Mouse (Mus musculus) olfactory bulb, adult 2 months (tissue): ENCODE measurements at regions not wholly inside any gene's neighbourhood (a gene's known extent, or its start where the extent isn't known, plus 50 kb on each side); places are given as distances from the start of the nearest gene placed in this dataset.

Experiments used
- H3K27ac ChIP-seq: fragments of 200-500 bp; 2 replicates; pipeline ENCODE4 v1.5.1; 2012; ENCODE audit warnings: low read depth, low read length; ENCODE audit not compliant: insufficient read depth
- H3K4me1 ChIP-seq: fragments of 200-500 bp; 2 replicates; pipeline ENCODE4 v1.6.1; 2012; ENCODE audit warnings: low read length; ENCODE audit not compliant: control insufficient read depth, insufficient read depth
- H3K4me3 ChIP-seq: fragments of 200-500 bp; 2 replicates; pipeline ENCODE4 v1.5.1; 2012; ENCODE audit warnings: mild to moderate bottlenecking, low read depth, low read length, moderate library complexity; ENCODE audit not compliant: insufficient read depth
- CTCF ChIP-seq: fragments of 200-500 bp; IDR thresholded peaks from 2 replicates; pipeline ENCODE4 v1.5.1; 2012; ENCODE audit warnings: low read depth, mild to moderate bottlenecking, low read length, moderate library complexity; ENCODE audit not compliant: insufficient read depth
- POLR2A ChIP-seq: fragments of 200-500 bp; IDR thresholded peaks from 2 replicates; pipeline ENCODE4 v1.6.1; 2012; ENCODE audit warnings: mild to moderate bottlenecking, low read depth, low read length, moderate library complexity; ENCODE audit not compliant: insufficient read depth
- WGBS: fragments of 180-500 bp; shearing (Covaris S2); methylation state at CpG from one replicate; pipeline ENCODE4 v1.1.7; 2018; 5-methylcytosine and 5-hydroxymethylcytosine counted together

- no peak for TF ChIP-seq POLR2A
- no peak for TF ChIP-seq CTCF
- Histone ChIP-seq H3K27ac (no peak overlapping the region), H3K4me1 (no peaks in the 10 kb centered on the region), H3K4me3 (no peak overlapping the region)
- 95% methylated on average over 3 of the region's 3 CpGs for WGBS
Measured at GRCm38 (mm10) chr10:91594891-91595290, 413.8 kb upstream of the Tmpo start.

GRCm38 (mm10) chr10:91593378-91593777 is 412.3 kb upstream of the Tmpo start:
- no peak for TF ChIP-seq POLR2A
- TF ChIP-seq CTCF = no peak
- Histone ChIP-seq H3K27ac (no peak overlapping the region), H3K4me3 (no peak overlapping the region), H3K4me1 (no peaks in the 10 kb centered on the region)
- 91% methylated on average over 2 of the region's 2 CpGs for WGBS

- TF ChIP-seq POLR2A (no peak), CTCF (no peak)
- H3K4me1 ChIP-seq = no peaks in the 10 kb centered on the region
- no peak overlapping the region for H3K27ac ChIP-seq
- no peak overlapping the region for H3K4me3 ChIP-seq
- 84% methylated on average over 10 of the region's 10 CpGs for WGBS
Measured at GRCm38 (mm10) chr10:91591845-91592244, 410.7 kb upstream of the Tmpo start.

- Histone ChIP-seq H3K4me3 (no peak overlapping the region), H3K4me1 (no peaks in the 10 kb centered on the region), H3K27ac (no peak overlapping the region)
- TF ChIP-seq POLR2A (no peak), CTCF (no peak)
- WGBS = 68% methylated on average over 3 of the region's 3 CpGs
Measured at GRCm38 (mm10) chr10:91591398-91591811, 410.3 kb upstream of the Tmpo start.

- no peak for TF ChIP-seq CTCF
- no peak for TF ChIP-seq POLR2A
- no peaks in the 10 kb centered on the region; the same call in 1 of the 2 replicates for H3K4me1 ChIP-seq
- no peak overlapping the region for H3K4me3 ChIP-seq
- no peak overlapping the region for H3K27ac ChIP-seq
- 95% methylated on average over 3 of the region's 3 CpGs for WGBS
Measured at GRCm38 (mm10) chr10:91583204-91583603, 402.1 kb upstream of the Tmpo start.

GRCm38 (mm10) chr10:91580959-91581358 is 399.8 kb upstream of the Tmpo start:
- no peak overlapping the region for H3K27ac ChIP-seq
- WGBS = 30% methylated on average over 11 of the region's 11 CpGs
- no peak for TF ChIP-seq POLR2A
- TF ChIP-seq CTCF = no peak
- no peak overlapping the region for H3K4me3 ChIP-seq
- H3K4me1 ChIP-seq = no peaks in the 10 kb centered on the region; the same call in 1 of the 2 replicates

GRCm38 (mm10) chr10:91575323-91576064 is 394.4 kb upstream of the Tmpo start:
- H3K27ac ChIP-seq = no peak overlapping the region
- WGBS = 34% methylated on average over 17 of the region's 17 CpGs

GRCm38 (mm10) chr10:91572796-91573195 is 391.7 kb upstream of the Tmpo start:
- Histone ChIP-seq H3K27ac (no peak overlapping the region), H3K4me3 (no peak overlapping the region), H3K4me1 (peaks cover 6% of the 10 kb centered on the region; the same call in 1 of the 2 replicates)
- TF ChIP-seq POLR2A = no peak
- TF ChIP-seq CTCF = no peak
- 82% methylated on average over 7 of the region's 7 CpGs for WGBS

More at GRCm38 (mm10) chr10:91575323-91576064, 394.4 kb upstream of the Tmpo start:
- no peak for TF ChIP-seq CTCF
- TF ChIP-seq POLR2A = no peak
- H3K4me1 ChIP-seq = peaks cover 6% of the 10 kb centered on the region
- no peak overlapping the region for H3K4me3 ChIP-seq

- H3K4me1 ChIP-seq = no peaks in the 10 kb centered on the region
- H3K27ac ChIP-seq = no peak overlapping the region
- no peak for TF ChIP-seq CTCF
- no peak for TF ChIP-seq POLR2A
- no peak overlapping the region for H3K4me3 ChIP-seq
- WGBS = 95% methylated on average over 6 of the region's 6 CpGs
Measured at GRCm38 (mm10) chr10:91569046-91569445, 387.9 kb upstream of the Tmpo start.

GRCm38 (mm10) chr10:91566116-91566774 is 385.1 kb upstream of the Tmpo start:
- WGBS = 61% methylated on average over 7 of the region's 7 CpGs
- H3K4me1 ChIP-seq = no peaks in the 10 kb centered on the region
- no peak overlapping the region for H3K27ac ChIP-seq
- no peak for TF ChIP-seq CTCF
- TF ChIP-seq POLR2A = no peak
- no peak overlapping the region for H3K4me3 ChIP-seq
